Mouse (Mus musculus): ENCODE measurements around the gene Gabpb1. TPM values are rescaled to one million over a fixed set of nuclear protein-coding genes. Genes with fewer than 3 reads are reported as not detected.
"Not testable (repeated sequence)": the region's sequence is repeated elsewhere in the genome, so short reads cannot be mapped to it uniquely, and the experiment has no call there.

Gabpb1 gene
- total and polyA plus RNA-seq, 3 experiments = 11.7 to 17.8 TPM; not detected in 1

GRCm38 (mm10) chr2:126618470-126619179 is 57.5 kb downstream of the Gabpb1 start:
- TF ChIP-seq SIN3A (IDR thresholded peaks at IDR 0.05; ENCODE audit: low read length) (0 out of 2 replicates have a peak, but pooled peaks have one; percentile 16), ELF1 (IDR thresholded peaks at IDR 0.05; ENCODE audit: low read depth, low read length) (no peak), TBP (IDR thresholded peaks at IDR 0.05; ENCODE audit: low read depth, low read length) (no peak)
- no peaks in the 10 kb centered on the region for H3K27me3 ChIP-seq (ENCODE audit: control insufficient read depth in 1 of 2, insufficient read depth in 2 of 2, low read length in 2 of 2)
- peak overlapping the region; percentile 42 to 46 for H3K4me3 ChIP-seq (ENCODE audit: control insufficient read depth in 1 of 2, insufficient read depth in 1 of 2, low read depth in 2 of 2, low read length in 2 of 2)
- no peaks in the 10 kb centered on the region for H3K79me2 ChIP-seq (ENCODE audit: control insufficient read depth, insufficient read depth, low read length, poor library complexity)
- peak overlapping the region; percentile 60 for H3K27ac ChIP-seq (ENCODE audit: control insufficient read depth, low read depth, low read length)
- no peaks in the 10 kb centered on the region for H3K9me3 ChIP-seq (replicated peaks; ENCODE audit: insufficient read depth, low read length)
- peak overlapping the region; percentile 38 for H3K9ac ChIP-seq (ENCODE audit: control insufficient read depth, low read depth, low read length, poor library complexity, severe bottlenecking)
- H3K4me1 ChIP-seq (ENCODE audit: control insufficient read depth in 1 of 2, insufficient read depth in 2 of 2, low read length in 2 of 2) = peaks cover 2 to 34% of the 10 kb centered on the region in 2 experiments
- H3K36me3 ChIP-seq (ENCODE audit: control insufficient read depth in 1 of 2, insufficient read depth in 2 of 2, low read length in 2 of 2) = peaks cover 0 to 24% of the 10 kb centered on the region in 2 experiments; a peak in 2 of 4 replicates
- DNase-seq (ENCODE audit: low read depth, low spot score) = peak; percentile 83

GRCm38 (mm10) chr2:126615355-126615754 is 60.8 kb downstream of the Gabpb1 start:
- Histone ChIP-seq H3K9ac (ENCODE audit: control insufficient read depth, low read depth, low read length, poor library complexity, severe bottlenecking) (no peak overlapping the region), H3K79me2 (ENCODE audit: control insufficient read depth, insufficient read depth, low read length, poor library complexity) (no peaks in the 10 kb centered on the region), H3K4me1 (ENCODE audit: control insufficient read depth in 1 of 2, insufficient read depth in 2 of 2, low read length in 2 of 2) (peaks cover 2 to 34% of the 10 kb centered on the region in 2 experiments), H3K36me3 (ENCODE audit: control insufficient read depth in 1 of 2, insufficient read depth in 2 of 2, low read length in 2 of 2) (peaks cover 0 to 24% of the 10 kb centered on the region in 2 experiments; a peak in 2 of 4 replicates), H3K9me3 (replicated peaks; ENCODE audit: insufficient read depth, low read length) (no peaks in the 10 kb centered on the region), H3K4me3 (ENCODE audit: control insufficient read depth in 1 of 2, insufficient read depth in 1 of 2, low read depth in 2 of 2, low read length in 2 of 2) (no peak overlapping the region), H3K27me3 (ENCODE audit: control insufficient read depth in 1 of 2, insufficient read depth in 2 of 2, low read length in 2 of 2) (no peaks in the 10 kb centered on the region), H3K27ac (ENCODE audit: control insufficient read depth, low read depth, low read length) (no peak overlapping the region)
- 0 out of 2 replicates have a peak, but pooled peaks have one; percentile 19 for TF ChIP-seq TCF12 (IDR thresholded peaks at IDR 0.05; ENCODE audit: low read depth, low read length)
- TF ChIP-seq ETS1 (IDR thresholded peaks at IDR 0.05; ENCODE audit: low read depth, low read length) = peak; percentile 35; the same call in 1 of the 2 replicates
- peak; percentile 62 to 71 for TF ChIP-seq EP300 (IDR thresholded peaks at IDR 0.05; ENCODE audit: low read depth in 1 of 2, low read length in 2 of 2)
- TF ChIP-seq RCOR1 (IDR thresholded peaks at IDR 0.05; ENCODE audit: low read depth, low read length) = peak; percentile 43; the same call in 1 of the 2 replicates
- TF ChIP-seq MYC (IDR thresholded peaks at IDR 0.05; ENCODE audit: low read depth, low read length) = no peak
- TF ChIP-seq TAL1 (IDR thresholded peaks at IDR 0.05; ENCODE audit: low read length) = peak; percentile 68
- TF ChIP-seq GATA1 (IDR thresholded peaks at IDR 0.05; ENCODE audit: low read depth, low read length) = peak; percentile 72
- no peak for TF ChIP-seq SIN3A (IDR thresholded peaks at IDR 0.05; ENCODE audit: low read length)
- peak; percentile 60 for DNase-seq (ENCODE audit: low read depth, low spot score)

- not testable (repeated sequence) for DNase-seq (ENCODE audit: low read depth, low spot score); H3K9ac ChIP-seq (ENCODE audit: control insufficient read depth, low read depth, low read length, poor library complexity, severe bottlenecking); H3K27ac ChIP-seq (ENCODE audit: control insufficient read depth, low read depth, low read length); H3K4me3 ChIP-seq (ENCODE audit: control insufficient read depth in 1 of 2, insufficient read depth in 1 of 2, low read depth in 2 of 2, low read length in 2 of 2); H3K79me2 ChIP-seq (ENCODE audit: control insufficient read depth, insufficient read depth, low read length, poor library complexity); H3K9me3 ChIP-seq (replicated peaks; ENCODE audit: insufficient read depth, low read length); H3K27me3 ChIP-seq (ENCODE audit: control insufficient read depth in 1 of 2, insufficient read depth in 2 of 2, low read length in 2 of 2); H3K36me3 ChIP-seq (ENCODE audit: control insufficient read depth in 1 of 2, insufficient read depth in 2 of 2, low read length in 2 of 2)
- peaks cover 5 to 21% of the 10 kb centered on the region in 2 experiments for H3K4me1 ChIP-seq (ENCODE audit: control insufficient read depth in 1 of 2, insufficient read depth in 2 of 2, low read length in 2 of 2)
These were observed 66.5 kb downstream of the Gabpb1 start for GRCm38 (mm10) chr2:126609600-126609999.
